Mouse (Mus musculus) ES-E14 (cell line): ENCODE measurements around the gene Amigo1. TPM values are rescaled to one million over a fixed set of nuclear protein-coding genes. Genes with fewer than 3 reads are reported as not detected.

ENCODE experiments used
- DNase-seq: peaks from one replicate; pipeline ENCODE4 v3.0.0-alpha.2; 2013; ENCODE audit warnings: low read depth, low spot score
- H3K27ac ChIP-seq: 2 replicates; pipeline ENCODE4 v1.5.1; 2012; ENCODE audit warnings: low read depth, mild to moderate bottlenecking, low read length, moderate library complexity, mixed read lengths; ENCODE audit not compliant: poor library complexity, insufficient read depth, severe bottlenecking
- H3K36me3 ChIP-seq: 2 replicates; pipeline ENCODE4 v1.6.1; 2012; ENCODE audit warnings: mild to moderate bottlenecking, low read length, moderate library complexity, mixed read lengths; ENCODE audit not compliant: control insufficient read depth, poor library complexity, insufficient read depth, severe bottlenecking
- H3K4me1 ChIP-seq, 2 experiments: fragments of 150-350 bp in 1 of 2; sonication (generic) in 1 of 2; 2 replicates each; pipeline ENCODE4 v1.6.1; 2012; ENCODE audit warnings: low read length in 2 of 2, mild to moderate bottlenecking in 1 of 2, mixed read lengths in 1 of 2; ENCODE audit not compliant: control insufficient read depth in 2 of 2, insufficient read depth in 2 of 2, poor library complexity in 1 of 2
- H3K4me3 ChIP-seq, 2 experiments: fragments of 150-350 bp in 1 of 2; sonication (generic) in 1 of 2; 2 replicates each; pipeline ENCODE4 v1.5.1; 2012; ENCODE audit warnings: low read length in 2 of 2, low read depth in 1 of 2, mild to moderate bottlenecking in 1 of 2, mixed read lengths in 1 of 2; ENCODE audit not compliant: insufficient read depth in 1 of 2, poor library complexity in 1 of 2, severe bottlenecking in 1 of 2
- H3K9ac ChIP-seq: 2 replicates; pipeline ENCODE4 v1.6.1; 2012; ENCODE audit warnings: low read depth, mild to moderate bottlenecking, low read length, mixed read lengths; ENCODE audit not compliant: poor library complexity, insufficient read depth, severe bottlenecking
- H3K9me3 ChIP-seq: fragments of 150-350 bp; sonication (generic); 2 replicates; pipeline ENCODE4 v1.6.1; 2012; ENCODE audit warnings: low read depth, mild to moderate bottlenecking, low read length; ENCODE audit not compliant: control insufficient read depth, insufficient read depth
- CHD2 ChIP-seq: IDR thresholded peaks from 2 replicates; pipeline ENCODE4 v1.6.1; 2014; ENCODE audit warnings: mild to moderate bottlenecking, low read depth, low read length, inconsistent platforms
- HCFC1 ChIP-seq: IDR thresholded peaks from 2 replicates; pipeline ENCODE4 v1.6.1; 2012; ENCODE audit warnings: low read length, inconsistent platforms, borderline replicate concordance; ENCODE audit not compliant: insufficient read depth
- MAFK ChIP-seq: IDR thresholded peaks from 2 replicates; pipeline ENCODE4 v1.6.1; 2014; ENCODE audit warnings: mild to moderate bottlenecking, low read depth, low read length, inconsistent platforms; ENCODE audit not compliant: insufficient read depth
- ZC3H11A ChIP-seq: IDR thresholded peaks from 2 replicates; pipeline ENCODE4 v1.6.1; 2012; ENCODE audit warnings: low read depth, mild to moderate bottlenecking, inconsistent platforms, low read length, borderline replicate concordance
- ZNF384 ChIP-seq: IDR thresholded peaks from 2 replicates; pipeline ENCODE4 v1.6.1; 2012; ENCODE audit warnings: low read depth, low read length, inconsistent platforms
- in situ Hi-C, 2 experiments: fragments of 600-800 bp; cut with MboI; formaldehyde crosslinking; loops; one replicate each; pipeline ENCODE4 v1.15.1; 2025; ENCODE audit warnings: low sequenced_read_pairs in 2 of 2, inconsistent platforms in 1 of 2; ENCODE audit not compliant: unreplicated experiment in 2 of 2
- total RNA-seq: library from RNA; depleted of rRNA; stranded (reverse); fragments of 300-350 nt; gene quantifications from 2 replicates; pipeline ENCODE4 v1.2.3, GENCODE M21; 2012; rRNA removed

Gene Amigo1
- total RNA-seq, result 2.1 and 5.5 TPM in 2 replicates

- TF ChIP-seq CHD2 (no peak), HCFC1 (no peak), ZC3H11A (no peak), ZNF384 (no peak), MAFK (no peak)
- Histone ChIP-seq H3K9ac (peak within 1 kb of the TSS; percentile 92), H3K9me3 (no peaks in the 10 kb centered on the region), H3K4me1 (peaks cover 3 to 23% of the 10 kb centered on the region in 2 experiments; a peak in 2 of 4 replicates), H3K36me3 (no peaks in the 10 kb centered on the region; the same call in 1 of the 2 replicates), H3K4me3 (peak within 1 kb of the TSS; percentile 90 to 96), H3K27ac (no peak within 1 kb of the TSS)
- DNase-seq, result no peak
- in situ Hi-C loops, result no loop called here
Observed at GRCm38 (mm10) chr3:108186098-108187047, at the start of gene Amigo1. TSS of gene Amigo1 (plus strand) at chr3:108186335.

GRCm38 (mm10) chr3:108139113-108139512, 47.0 kb upstream of the Amigo1 start:
- no peak for DNase-seq
- Histone ChIP-seq H3K9me3 (no peaks in the 10 kb centered on the region), H3K9ac (no peak overlapping the region), H3K4me3 (no peak overlapping the region), H3K36me3 (no peaks in the 10 kb centered on the region; the same call in 1 of the 2 replicates), H3K4me1 (peaks cover 0 to 2% of the 10 kb centered on the region in 2 experiments; a peak in 1 of 4 replicates), H3K27ac (no peak overlapping the region)
- TF ChIP-seq MAFK, result no peak
- no peak for TF ChIP-seq HCFC1
- in situ Hi-C loops, result no loop called here

- no peaks in the 10 kb centered on the region for H3K9me3 ChIP-seq
- no peak overlapping the region for H3K27ac ChIP-seq
- no peak overlapping the region for H3K4me3 ChIP-seq
- H3K9ac ChIP-seq, result no peak overlapping the region
- H3K36me3 ChIP-seq, result no peaks in the 10 kb centered on the region; the same call in 1 of the 2 replicates
- peaks cover 0 to 2% of the 10 kb centered on the region in 2 experiments; a peak in 1 of 4 replicates for H3K4me1 ChIP-seq
- no peak for DNase-seq
- TF ChIP-seq HCFC1 (no peak), ZNF384 (no peak), ZC3H11A (no peak), MAFK (no peak), CHD2 (no peak)
- in situ Hi-C loops, result no loop called here
Observed at GRCm38 (mm10) chr3:108140786-108141185, 45.3 kb upstream of the Amigo1 start.

- DNase-seq, result peak; percentile 86
- Histone ChIP-seq H3K4me3 (peak within 1 kb of the TSS; percentile 86 to 91), H3K9ac (peak within 1 kb of the TSS; percentile 89), H3K4me1 (peaks cover 0 to 2% of the 10 kb centered on the region in 2 experiments; a peak in 1 of 4 replicates), H3K27ac (peak within 1 kb of the TSS; percentile 42; the same call in 1 of the 2 replicates), H3K9me3 (no peaks in the 10 kb centered on the region), H3K36me3 (no peaks in the 10 kb centered on the region)
- TF ChIP-seq HCFC1 (peak; percentile 53), CHD2 (no peak)
- in situ Hi-C loops, result no loop called here
Observed at GRCm38 (mm10) chr3:108145534-108146445, 40.3 kb upstream of the Amigo1 start, which contains the start of gene Gnai3. TSS of gene Gnai3 (minus strand) at chr3:108146146.
